Mouse (Mus musculus) gastrocnemius, postnatal 36 days (tissue): ENCODE measurements around the gene Mylk. TPM values are rescaled to one million over a fixed set of nuclear protein-coding genes. Genes with fewer than 3 reads are reported as not detected.

Source experiments
- DNase-seq, 2 experiments: peaks; one replicate each; pipeline ENCODE4 v3.0.0; 2022
- intact Hi-C: fragments of 180-260 bp; cut with DNase I; formaldehyde crosslinking; loops from one replicate; pipeline ENCODE4 v1.15.1; 2025
- total RNA-seq, 2 experiments: library from RNA; stranded (reverse); gene quantifications; 2 replicates each; pipeline ENCODE4 v1.2.3; 2021

Gene Mylk
- total RNA-seq, 2 experiments from 2014 or later: 18.6 to 24.2 TPM

DNA sequence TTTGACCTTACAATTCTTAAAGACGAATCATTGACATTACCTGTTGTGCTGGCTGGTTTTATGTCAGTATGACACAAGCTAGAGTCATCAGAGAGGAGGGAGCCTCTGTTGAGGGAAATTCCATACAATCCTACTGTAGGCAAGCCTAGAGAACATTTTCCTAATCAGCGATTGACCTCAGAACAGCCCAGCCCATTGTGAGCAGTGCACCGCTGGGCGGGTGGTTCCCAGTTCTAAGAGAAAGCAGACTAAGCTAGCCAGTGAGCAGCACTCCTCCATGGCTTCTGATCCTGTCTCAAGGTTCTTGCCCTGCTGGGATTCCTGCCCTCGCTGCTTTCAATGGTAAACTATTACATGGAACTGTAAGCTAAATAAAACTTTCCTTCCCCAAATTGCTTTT lies 259.3 kb downstream of the Mylk start:
- no peak for DNase-seq
- intact Hi-C loops: no loop called here

DNA sequence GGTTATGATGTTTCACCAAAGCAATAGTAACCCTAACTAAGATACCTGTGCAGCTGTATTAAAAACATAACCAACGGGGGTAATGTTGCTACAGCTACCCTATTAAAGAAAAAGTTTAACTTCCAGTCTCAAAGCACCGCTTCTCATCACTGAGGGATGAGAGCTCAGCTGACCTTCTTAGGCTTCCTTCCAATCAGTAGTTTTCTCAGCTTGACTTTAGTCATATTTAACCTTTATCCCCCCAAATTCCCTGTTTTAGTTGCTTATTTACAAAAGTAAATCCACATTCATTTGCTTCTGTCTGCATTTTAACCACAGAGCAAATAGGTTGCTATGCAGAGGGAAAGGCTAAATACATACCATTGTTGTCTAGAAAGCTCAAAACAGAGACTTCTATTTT lies 259.7 kb downstream of the Mylk start:
- intact Hi-C loops: no loop called here

DNA sequence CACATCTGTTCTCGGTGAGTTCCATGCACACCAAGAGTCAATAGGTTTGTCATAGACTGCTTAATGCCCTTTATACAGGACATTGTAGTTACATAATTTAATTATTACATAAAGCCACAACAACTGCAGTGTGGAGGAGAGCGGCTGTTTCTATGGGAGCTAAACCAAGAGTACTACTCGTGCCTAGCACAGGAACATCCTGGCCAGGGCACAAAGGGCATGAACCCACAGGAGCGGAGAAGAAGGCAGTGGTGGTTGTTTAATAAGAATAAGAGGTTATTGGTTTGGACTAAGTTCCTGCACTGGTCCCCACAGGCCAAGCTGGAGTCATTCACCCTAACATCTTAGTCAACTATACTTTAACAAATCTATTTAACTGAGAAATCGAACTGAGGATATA lies 261.2 kb downstream of the Mylk start:
- no peak for DNase-seq
- intact Hi-C loops: no loop called here

More for the DNA sequence above, 259.7 kb downstream of the Mylk start:
- DNase-seq: no peak

GRCm38 (mm10) chr16:35007361-35007760 lies 262.4 kb downstream of the Mylk start:
- no peak for DNase-seq
- intact Hi-C loops: no loop called here

GRCm38 (mm10) chr16:35008447-35008846 lies 263.4 kb downstream of the Mylk start:
- intact Hi-C loops: no loop called here
- no peak for DNase-seq

GRCm38 (mm10) chr16:35013501-35013900 lies 268.5 kb downstream of the Mylk start:
- DNase-seq: no peak
- intact Hi-C loops: no loop called here

- intact Hi-C loops: no loop called here
- DNase-seq: no peak
Measured at GRCm38 (mm10) chr16:35016491-35016890, 271.5 kb downstream of the Mylk start.

DNA sequence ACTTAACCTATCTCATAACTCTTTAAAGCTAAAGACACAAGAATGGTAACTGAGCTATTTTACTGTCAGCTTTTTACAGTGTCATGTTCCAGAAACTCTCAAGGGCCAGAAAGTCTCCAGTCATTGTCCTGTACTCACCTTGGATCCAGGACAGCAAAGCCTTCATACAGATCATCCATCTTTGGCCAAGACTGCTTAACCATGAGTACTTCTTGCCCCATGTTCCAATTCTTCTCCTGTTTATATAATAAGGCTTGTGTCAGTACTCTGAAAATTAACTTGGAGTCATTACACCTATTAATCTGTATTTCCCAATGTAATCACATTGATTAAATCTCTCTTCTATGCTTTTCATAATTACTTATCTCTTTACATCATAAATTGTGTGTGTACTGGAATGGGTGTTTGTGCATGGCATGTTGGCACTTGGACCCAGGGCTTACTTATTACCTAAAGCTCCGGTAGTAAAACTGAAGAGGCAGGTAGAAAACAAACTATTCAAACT lies 273.5 kb downstream of the Mylk start:
- no peak for DNase-seq
- intact Hi-C loops: no loop called here

- no peak for DNase-seq
- intact Hi-C loops: no loop called here
Measured at GRCm38 (mm10) chr16:35021903-35022241, 276.9 kb downstream of the Mylk start.

- intact Hi-C loops: no loop called here
- DNase-seq: peak; percentile 92 to 93
Measured at GRCm38 (mm10) chr16:35022242-35023137, 277.5 kb downstream of the Mylk start, which contains the start of gene Hacd2. Gene Hacd2, plus strand, starts transcription at chr16:35022428.

GRCm38 (mm10) chr16:35023138-35023735 lies 278.2 kb downstream of the Mylk start:
- no peak for DNase-seq
- intact Hi-C loops: no loop called here

DNA sequence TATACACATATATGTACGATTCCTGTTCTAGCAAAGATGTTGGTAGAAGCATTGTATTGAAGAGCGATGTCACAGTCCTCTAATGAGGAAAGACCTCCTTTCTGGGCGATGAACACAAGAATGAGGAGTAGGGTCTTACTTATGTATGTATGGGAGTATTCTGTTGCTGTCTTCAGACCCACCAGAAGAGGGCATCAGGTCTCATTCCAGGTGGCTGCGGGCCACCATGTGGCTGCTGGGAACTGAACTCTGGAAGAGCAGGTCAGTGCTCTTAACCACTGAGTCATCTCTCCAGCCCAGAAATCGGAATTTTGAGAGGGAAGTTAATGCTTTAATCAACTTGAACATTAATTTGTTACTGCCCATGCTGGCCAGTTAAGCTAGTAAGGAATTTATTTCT lies 279.3 kb downstream of the Mylk start:
- intact Hi-C loops: no loop called here
- DNase-seq: no peak

DNA sequence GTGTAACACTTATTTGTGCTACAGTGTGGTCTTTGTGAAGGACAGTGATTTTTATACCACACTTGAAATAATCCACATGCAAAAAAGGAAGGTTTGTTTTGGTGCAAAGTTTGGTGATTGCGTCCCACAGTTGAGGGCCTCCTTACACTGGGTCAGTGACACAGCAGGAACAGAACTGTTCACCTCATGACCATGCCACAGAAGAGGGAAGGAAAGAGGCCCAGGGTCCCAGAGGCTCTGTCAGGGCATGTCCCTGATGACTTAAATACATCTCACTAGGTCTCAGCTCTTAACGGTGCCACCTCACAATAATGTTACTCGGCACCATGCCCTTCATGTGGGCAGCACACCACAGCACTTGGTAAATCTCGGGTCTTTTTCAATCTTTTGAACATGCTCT lies 280.3 kb downstream of the Mylk start:
- DNase-seq: no peak
- intact Hi-C loops: no loop called here

DNA sequence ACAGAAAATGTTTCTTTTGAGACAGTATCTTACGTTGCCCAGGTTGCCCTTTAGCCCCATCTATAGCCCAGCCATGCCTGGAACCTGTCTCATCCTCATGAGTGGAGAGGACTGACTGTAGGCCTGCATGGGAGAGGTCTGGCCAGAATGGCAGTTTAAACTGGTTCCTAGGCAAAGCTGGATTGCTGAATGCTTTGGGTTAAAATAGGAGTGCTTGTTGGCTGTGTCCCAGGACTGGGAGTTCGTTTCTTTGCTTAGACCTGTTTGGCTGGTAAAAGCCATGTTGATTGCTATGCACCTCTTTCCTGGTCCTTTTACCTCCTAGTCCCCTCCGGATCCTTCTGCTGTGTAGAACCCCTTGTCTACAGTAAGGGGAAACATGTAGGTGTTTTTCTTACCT lies 288.2 kb downstream of the Mylk start:
- intact Hi-C loops: no loop called here
- DNase-seq: no peak

- intact Hi-C loops: no loop called here
Measured at GRCm38 (mm10) chr16:35033809-35034577, 289.0 kb downstream of the Mylk start.

DNA sequence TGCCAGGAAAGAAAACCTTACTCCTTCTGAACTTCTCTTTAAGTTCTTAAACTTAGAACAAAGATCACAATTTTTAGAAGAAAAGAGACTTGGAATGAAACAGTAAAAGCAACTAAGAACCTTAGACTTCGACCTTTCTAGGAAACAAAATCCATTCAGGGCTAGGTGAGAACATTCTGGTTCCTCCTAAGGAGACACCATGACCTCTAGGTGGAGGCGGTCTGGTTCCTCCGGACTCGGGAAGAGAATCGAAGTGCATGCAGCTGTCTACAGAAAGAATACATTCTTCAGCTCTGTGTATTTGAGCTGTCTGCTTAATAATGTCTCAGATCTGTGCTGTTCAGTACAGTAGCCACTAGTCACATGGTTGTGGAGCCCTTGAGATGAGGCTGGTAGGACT lies 290.0 kb downstream of the Mylk start:
- no peak for DNase-seq
- intact Hi-C loops: no loop called here

More at GRCm38 (mm10) chr16:35033809-35034577, 289.0 kb downstream of the Mylk start:
- no peak for DNase-seq

- intact Hi-C loops: no loop called here
- DNase-seq: no peak
Measured at GRCm38 (mm10) chr16:35036754-35037153, 291.7 kb downstream of the Mylk start.

DNA sequence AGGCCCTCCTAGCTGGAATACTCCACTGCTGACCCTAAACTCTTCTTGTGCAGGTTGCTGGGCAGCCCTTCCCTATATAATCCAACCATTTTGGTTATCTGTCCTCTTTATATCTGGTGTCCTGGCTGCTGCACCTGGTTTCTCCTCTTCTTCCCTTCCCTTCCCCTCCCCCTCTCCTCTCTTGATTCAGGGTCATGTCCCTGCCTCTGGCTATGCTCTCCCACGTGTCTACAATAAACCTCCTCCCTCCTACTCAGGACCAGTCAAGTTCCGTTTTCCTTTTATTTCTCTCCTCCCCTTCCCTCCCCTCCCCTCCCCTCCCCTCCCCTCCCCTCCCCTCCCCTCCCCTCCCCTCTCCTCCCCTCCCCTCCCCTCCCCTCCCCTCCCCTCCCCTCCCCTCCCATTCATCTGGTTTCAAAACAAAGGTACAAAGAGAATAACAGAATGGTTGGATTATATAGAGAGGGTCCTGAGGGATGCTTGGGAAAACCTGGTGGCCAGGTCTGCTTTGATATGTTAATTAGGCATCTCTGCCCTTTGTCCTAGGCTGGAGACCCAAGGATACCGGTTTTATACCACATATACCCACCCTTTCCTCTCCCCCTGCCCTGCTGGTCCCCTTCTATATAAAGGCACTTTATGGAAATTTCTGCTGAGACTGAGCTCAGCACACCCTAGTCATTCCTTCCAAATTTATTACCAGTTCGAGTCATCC lies 293.5 kb downstream of the Mylk start:
- intact Hi-C loops: no loop called here
- DNase-seq: no peak

GRCm38 (mm10) chr16:35040154-35040553 lies 295.1 kb downstream of the Mylk start:
- intact Hi-C loops: no loop called here
- DNase-seq: no peak

DNA sequence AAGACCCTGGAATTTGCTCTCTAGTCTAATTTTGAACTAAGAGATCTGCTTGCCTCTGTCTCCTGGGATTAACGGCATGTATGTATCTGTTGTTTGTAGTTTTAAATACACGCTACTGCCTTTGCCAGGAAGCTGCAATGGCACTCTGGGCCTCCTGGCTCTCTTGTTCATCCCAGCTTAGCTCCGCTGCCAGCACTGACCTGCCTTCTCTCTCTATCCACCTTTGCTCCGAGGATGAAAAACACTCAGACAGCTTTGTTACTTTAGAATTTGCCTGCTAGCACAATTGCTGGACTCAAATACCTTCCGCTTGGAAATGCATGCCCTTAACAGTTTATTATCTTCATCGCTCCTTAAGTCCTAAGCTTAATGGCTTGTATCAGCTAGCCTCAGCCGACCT lies 296.0 kb downstream of the Mylk start:
- intact Hi-C loops: no loop called here
- DNase-seq: no peak
